Mouse (Mus musculus): ENCODE data around the gene Akap11. TPM values are rescaled to one million over a fixed set of nuclear protein-coding genes. Genes with fewer than 3 reads are reported as not detected.

The Akap11 gene
- total RNA-seq, 2 experiments from 2014 or later: 183 to 188 TPM

DNA sequence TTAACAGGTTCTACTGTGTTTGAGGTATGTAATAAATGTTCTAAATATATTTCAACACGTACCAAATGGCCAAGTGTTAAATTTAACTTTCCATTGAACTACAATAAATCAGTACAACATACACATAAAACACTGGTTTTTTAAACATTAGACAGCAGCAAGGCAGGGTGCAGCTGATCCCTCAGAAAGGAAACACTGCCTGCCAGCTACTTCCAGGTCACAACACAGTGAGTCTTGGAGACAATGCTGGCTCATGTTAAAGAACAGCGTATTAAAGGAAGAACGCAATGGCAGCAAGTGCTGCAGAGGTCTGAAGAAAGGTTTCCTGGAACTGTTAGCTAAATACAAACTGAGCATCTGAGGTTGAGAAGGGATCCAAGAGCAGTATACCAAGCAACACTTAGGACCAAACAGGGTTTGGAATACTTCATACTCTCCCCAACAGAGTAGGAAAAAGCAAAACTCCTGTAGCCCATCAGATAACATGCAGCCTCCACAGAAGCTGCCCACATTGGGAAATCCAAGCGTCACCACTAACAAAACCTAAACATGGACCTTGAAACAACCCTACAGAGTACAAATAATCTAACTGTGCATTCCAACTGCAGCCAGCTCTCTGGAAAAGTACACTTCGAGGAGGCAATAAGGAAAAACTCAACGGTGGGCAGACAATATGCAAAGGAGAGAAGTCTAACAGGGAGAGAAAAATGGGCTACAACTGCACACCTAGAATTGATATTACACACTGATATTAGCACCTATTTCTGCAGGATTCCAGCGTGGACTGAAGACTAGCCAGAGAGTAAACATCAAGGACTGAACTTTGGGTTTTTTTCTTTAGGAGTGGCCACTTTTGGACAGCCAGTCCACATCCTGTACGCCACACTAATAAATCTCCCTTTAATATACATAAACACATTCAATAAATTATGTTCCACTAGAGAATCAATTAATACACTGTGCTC, 7.9 kb downstream of the Akap11 start:
- DNase-seq (ENCODE audit: low spot score in 2 of 2): no peak

DNA sequence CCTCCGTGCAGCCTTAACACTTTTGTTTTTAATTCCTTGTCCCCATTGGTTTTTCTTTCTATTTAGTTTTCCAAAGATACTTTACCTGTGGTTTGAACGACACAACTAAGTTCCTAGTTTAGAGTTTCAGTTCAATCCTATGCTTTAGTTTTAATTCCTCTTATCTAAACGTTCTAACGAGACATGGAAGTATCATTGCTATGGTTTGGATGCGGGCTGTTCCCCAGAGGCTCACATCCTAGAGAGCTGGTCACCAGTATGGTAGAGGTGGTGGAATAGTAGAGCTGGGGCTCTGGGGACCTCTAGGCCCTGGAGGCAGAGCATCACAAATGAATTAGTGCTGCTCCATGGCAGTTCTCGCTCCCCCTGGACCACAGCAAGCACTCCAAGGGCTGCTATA, 9.7 kb downstream of the Akap11 start:
- no peak for DNase-seq (ENCODE audit: low spot score in 2 of 2)

DNA sequence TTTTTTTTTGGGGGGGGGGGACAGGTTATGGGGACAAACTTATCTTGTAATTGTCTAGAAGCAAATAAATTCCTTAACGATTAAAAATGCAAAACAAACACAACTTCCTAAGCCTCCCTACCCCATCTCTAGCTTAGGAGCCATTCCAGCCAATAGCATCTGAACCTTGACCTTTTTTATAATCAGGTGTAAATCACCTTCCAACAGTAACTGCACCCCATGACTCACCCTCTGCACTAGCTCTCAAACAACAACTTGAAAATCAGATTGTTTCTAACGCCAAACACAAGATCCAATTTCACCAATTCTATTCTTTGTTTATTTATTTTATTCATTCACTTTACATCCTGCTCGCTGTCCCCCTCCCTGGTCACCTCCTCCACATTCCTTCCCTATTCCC, 10.1 kb downstream of the Akap11 start:
- DNase-seq (ENCODE audit: low spot score in 2 of 2): no peak

DNA sequence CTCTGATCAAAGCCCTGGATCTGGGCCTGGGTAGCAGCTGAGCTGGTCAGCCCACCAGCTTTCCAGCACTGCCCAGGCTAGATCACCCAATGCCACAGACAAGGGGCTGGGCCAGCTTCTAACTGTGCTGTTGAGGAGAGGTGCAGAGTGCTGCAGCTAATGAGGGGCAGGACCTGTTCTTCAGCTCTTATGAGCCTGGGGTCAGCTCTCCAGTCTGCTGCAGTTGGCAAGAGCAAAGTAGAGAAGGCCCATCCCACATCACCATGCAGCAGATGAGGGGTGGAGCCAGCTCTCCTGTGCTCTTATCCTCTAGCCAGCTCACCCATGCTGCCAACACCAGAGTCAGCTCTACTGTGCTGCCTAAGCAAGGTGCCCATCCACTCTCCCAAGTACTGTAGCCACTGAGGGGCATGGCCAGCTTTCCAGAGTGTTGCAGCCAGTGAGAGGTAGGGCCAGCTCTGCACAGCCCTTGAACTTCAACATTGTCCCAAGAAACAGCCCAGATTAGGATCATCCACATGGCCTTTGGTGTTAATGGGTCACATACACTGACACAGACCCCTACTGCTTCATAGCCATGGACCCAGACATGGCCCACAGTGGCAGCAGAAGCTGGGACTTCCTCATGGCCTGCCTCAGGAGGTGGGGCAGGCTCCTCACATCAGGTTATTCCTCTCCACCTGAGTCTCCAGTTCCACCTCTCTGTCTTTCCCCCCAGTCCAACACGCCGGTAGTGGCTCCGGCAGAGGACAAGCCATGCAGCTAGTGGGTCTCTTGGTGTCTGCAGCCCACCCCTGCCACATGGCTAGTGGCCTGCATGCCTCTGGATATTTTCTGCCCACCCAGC, 10.8 kb downstream of the Akap11 start:
- no peak for DNase-seq (ENCODE audit: low spot score in 2 of 2)

DNA sequence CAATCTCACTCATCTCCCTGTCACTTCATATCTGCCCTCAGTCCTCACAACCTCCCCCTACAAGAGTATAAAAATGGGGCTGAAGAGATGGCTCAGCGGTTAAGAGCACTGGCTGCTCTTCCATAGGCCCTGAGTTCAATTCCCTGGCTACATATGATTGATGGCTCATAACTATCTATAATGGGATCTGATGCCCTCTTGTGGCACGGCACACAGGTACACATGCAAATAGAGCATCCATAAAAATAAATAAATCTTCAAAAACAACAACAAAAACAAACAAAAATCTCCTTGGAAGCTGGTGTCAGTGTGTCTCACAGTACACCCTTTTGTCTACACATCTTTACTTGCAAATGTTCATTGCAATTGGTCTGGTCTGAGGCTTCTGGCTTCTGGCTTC, 11.5 kb downstream of the Akap11 start:
- DNase-seq (ENCODE audit: low spot score in 2 of 2): no peak

DNA sequence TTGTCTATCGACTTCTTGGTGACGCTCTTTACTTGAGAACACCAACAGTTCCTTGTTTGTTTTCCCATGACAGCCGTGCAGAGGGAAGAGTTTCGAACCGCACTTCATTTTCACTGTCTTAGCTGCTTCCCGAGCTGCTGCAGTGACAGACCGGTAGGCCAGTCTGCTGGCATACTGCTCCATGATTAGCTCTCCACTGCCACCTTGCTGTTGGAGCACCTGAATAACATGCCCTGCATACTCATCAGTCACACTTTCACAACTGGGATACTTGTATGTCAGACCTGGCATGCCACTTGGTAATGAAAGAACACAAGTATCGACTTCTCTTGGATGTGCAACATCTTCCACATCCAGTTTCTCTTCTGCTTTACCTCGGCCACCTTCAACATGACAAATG, 25.9 kb downstream of the Akap11 start:
- DNase-seq (ENCODE audit: low spot score in 2 of 2): no peak

DNA sequence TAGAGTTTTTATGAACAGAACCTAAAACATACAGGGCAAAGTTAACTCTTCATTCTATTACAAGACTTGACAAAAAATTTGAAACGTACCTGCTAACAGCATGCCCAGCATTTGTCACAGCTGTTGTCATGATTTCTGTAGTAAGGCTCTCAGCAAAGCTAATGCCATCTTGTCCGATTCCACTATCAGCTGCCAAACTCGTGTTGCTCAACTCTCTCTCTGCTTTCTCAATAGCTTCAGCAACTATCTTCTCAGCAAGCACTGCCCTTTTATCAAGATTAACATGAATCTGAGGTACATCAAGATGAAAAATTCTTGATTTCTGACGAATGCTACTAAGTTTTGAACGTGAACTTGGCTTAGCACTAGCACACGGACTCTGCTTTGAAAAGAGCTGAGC, 26.8 kb downstream of the Akap11 start:
- no peak for DNase-seq (ENCODE audit: low spot score in 2 of 2)

DNA sequence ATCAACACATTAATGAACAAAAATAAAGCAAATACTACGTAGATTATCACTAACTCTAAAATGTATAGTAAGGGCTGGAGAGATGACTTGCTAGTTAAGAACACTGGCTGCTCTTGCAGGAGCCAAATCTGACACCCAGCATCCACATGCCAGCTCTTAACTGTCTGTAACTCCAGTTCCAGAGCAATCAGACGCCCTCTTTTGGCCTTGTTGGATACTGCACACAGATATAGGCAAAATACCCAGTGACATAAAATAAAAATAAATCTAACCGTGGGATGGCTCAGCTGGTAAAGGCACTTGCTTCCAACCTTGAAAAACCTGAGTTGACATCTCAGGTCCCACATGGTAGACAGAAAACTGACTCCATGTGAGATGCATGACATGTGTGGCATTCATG, 36.0 kb downstream of the Akap11 start:
- DNase-seq (ENCODE audit: low spot score in 2 of 2): no peak

DNA sequence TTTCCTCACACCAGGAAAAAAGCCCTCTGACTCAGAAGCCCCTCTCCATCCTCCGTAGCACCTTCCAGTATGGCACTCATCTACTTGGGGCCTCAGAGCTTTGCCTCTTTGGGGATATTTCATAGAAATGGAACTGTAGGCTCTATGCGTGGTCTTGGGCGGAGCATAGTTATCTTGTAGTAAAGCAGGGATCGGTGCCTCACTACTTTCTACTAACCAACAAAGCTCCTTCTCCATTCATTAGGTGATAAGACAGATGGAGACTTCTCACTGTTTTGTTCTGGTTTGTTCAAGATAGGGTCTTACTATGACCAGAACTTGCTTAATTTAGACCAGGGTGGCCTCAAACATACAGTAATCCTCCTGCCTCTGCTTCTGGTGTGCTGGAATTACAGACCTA, 39.9 kb downstream of the Akap11 start:
- no peak for DNase-seq (ENCODE audit: low spot score in 2 of 2)

DNA sequence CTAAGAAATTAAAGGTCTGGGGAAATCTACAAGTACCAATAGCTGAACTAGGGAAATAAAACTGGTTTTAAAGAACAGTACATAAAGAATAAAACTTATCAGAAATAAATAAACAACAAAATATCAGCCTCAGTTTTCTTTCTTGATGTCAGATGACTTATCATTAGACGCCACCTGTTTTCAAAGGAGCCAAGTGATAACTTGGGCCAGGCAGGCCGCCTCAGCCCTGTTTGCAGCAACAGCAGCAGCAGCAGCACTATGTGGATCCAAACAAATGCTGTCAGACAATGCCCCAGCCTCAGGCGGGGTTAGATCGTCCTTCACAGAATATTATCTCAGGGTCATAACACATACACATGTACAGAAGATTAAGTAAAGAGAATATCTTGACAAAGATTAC, 41.4 kb downstream of the Akap11 start:
- DNase-seq (ENCODE audit: low spot score in 2 of 2): no peak

DNA sequence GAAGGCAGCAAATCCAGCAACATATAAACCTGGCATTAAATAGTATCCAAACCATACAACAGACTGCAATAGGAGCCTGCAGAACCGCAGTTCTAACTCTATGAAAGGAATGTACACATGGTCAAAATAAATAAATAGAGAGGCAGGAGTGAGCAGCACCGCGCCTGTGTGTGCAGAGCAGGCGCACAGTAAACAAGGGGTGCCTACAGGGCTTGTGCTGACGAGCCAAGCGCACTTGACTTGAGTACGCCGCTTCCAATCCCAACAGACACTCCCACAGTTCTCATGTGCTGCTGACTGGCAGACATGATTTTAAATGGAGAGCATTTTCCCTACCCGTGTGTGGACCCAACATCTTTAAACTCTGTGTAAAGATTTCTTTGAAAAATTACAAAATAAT, 44.0 kb downstream of the Akap11 start:
- DNase-seq (ENCODE audit: low spot score in 2 of 2): no peak

DNA sequence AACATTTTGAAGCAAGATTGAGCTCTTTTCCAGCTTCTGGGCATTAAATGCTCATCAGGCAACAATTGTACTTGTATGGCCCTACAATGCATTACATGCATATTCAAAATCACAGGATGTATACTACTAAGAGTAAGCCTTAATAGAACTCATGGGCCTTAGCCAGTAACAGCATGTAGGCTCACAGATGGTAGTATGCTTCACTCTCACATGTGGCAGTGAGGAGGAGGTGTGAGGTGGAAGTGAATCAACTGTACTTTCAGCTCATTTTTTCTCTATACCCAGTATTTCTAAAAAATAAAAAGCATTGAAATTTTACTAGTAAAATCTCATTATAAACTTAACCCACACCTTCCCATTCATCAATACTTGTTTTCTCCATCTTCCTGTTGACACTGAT, 45.2 kb downstream of the Akap11 start:
- peak; percentile 68 to 88 for DNase-seq (ENCODE audit: low spot score in 2 of 2)

DNA sequence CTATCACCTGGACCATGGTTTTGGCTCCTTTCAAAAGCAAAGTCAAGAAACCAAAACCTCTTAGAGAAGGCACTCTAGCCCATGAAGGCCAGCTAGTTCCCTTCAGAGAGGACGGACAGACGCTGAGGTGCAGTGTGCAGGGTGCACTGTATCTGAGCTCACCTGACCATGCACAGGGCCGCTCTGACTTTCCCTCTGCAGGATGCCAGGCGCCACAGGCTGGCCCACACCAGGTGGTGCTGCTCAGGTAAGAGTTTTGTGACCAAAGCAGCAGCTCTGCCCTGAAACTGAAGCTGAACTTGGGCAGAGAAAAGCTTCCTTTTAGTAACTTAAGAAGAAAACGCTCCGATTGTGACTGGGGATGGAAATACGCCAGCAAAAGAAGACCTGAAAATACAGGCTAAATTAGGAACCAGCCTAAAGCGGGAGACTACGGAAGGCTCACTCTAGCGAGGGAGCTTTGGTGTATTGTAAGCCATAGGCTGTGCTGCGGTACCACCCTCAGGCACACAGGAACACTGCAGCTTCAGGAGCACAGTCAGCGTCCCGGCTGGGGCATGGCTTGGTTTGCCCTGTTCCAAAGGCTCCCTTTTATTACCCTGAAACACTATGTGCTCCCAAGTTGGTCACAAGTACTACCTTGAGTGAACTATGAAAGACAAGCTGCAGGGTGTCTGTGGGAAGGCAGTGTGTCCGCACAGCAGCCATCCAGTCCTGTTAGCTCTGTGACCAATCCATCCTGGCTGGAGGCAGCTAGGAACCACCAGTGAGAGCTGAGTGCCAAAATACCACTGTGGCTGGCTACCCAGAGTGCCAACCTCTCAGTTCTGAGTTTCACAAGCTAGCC, 54.0 kb downstream of the Akap11 start:
- peak; percentile 39 to 79 for DNase-seq (ENCODE audit: low spot score in 2 of 2)

DNA sequence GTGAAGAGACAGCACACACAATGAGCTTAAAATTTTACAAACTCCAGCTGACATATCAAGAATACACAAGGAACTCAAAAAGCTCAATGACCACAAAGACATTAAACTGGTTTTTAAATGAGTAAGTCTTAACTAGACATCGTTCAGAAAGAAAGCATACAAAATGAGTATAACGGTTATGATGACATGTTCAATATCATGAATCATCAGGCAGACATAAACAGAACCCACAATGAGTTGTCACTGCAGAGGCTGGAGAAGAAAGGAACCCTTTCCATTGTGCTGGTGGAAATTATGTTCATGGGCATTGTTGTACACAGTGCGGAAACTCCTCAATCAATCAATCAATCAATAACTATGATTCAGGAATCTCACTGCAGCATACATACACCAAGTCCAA, 62.5 kb downstream of the Akap11 start:
- DNase-seq (ENCODE audit: low spot score in 2 of 2): no peak

DNA sequence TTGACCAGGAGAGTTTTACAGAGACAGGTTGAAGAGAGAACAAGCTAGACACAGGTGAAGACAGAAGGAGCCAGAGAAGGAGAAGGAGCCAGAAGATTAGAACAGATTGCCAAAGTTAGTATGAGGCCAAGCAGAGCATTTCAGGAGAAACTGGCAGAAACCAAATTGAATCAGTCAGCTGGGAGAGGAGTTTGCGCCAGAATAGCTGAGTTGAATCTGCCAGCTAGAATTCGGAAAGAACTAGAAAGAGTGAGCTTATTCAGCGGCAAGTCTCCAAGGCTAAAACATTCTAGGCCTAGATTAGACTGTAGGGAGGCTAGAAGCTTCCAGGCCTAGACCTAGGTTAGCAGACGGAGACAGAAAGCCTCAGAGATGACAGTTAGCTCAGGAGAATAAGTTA, 65.9 kb downstream of the Akap11 start:
- DNase-seq (ENCODE audit: low spot score in 2 of 2): peak in 1 of 2 experiments; percentile 42

DNA sequence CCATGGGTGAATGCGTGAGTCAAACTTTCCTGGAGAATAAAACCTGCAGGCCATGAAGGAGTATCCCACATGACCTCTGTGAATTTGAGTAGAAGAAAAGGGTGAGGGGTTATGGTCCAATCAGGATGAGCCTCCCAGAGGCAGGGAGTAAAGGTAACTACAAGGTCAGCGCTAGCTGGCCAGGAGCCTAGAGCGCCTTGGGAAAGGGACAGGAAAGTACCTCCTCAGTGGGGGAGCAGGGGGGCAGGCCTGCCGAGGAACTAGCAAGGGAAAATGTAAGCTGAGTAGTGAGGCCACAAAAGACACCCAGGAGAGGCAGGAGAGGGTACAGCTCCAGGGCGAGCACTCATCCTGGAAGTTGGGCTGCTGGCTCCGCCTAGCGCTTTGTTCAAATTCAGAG, 67.6 kb downstream of the Akap11 start:
- DNase-seq (ENCODE audit: low spot score in 2 of 2): no peak

DNA sequence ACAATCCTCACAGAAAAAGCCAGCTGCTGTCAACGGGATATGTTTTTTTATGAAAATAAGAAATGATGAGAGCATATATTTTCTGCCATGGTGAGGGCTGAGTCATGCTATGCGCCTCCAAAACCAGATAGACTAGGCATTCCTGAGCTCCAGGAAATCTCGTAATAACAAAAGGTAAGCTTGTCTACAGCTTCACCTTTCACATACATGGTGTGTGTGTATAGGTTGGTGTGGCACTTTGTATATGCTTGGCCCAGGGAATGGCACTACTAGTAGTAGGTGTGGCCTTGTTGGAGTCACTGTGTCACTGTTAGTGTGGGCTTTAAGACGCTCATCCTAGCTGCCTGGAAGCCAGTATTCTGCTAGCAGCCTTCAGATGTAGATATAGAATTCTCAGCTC, 68.6 kb downstream of the Akap11 start:
- DNase-seq (ENCODE audit: low spot score in 2 of 2): no peak

DNA sequence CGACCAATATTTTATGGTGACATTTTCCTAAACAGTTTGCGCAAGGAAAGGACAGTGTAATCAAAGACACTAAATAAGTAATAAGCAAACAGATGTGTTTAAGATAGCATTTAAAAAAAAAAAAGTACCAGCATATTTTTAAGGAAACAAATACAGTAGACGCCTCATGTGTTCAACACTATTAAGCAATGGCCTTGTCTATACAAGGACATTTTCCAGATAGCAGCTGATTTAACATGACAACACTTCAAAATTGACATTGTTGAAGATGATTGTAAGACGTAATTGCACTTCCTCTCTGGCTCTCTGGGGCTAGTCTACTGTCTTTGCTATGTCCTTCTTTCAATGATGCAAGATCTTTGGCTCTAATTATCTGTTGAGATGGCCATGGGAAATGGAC, 72.3 kb downstream of the Akap11 start:
- no peak for DNase-seq (ENCODE audit: low spot score in 2 of 2)

DNA sequence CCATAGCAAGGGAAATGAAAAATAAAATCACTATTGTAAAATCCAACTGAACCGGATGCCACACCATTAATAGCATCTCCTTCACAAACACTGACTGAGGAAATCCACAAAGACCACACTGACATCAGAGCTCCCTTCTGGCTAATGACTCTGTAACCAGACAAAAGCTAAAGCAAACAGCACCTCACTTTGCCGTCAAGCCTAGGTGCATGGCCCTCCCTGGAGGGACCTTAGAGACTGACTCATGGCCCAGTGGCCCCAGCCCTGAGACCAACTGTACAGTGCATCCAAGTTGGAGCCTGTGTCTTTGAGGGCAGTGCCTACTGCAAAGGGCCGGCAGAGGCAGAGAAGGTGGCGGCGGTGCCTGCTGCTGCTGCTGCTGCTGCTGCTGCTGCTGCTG, 77.5 kb downstream of the Akap11 start:
- no peak for DNase-seq (ENCODE audit: low spot score in 2 of 2)

DNA sequence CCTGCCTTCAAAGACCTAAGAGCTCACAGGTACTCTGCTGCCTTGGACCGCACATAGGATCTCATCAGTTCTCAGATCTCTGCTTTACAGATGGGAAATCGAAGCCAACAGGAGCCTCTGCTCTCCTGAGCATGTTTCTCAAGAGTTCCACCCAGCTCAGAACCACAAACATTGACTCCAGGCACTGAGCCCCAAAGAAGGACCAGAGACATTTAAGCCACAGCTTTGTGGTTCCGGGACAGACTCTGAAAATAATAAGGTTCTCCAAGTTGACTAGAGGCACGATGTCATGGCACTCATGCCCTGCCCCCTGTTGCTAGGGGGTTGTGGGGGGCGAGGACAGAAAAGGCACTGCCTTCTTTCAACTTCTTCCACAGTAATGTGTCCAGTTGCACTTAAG, 77.9 kb downstream of the Akap11 start:
- no peak for DNase-seq (ENCODE audit: low spot score in 2 of 2)

DNA sequence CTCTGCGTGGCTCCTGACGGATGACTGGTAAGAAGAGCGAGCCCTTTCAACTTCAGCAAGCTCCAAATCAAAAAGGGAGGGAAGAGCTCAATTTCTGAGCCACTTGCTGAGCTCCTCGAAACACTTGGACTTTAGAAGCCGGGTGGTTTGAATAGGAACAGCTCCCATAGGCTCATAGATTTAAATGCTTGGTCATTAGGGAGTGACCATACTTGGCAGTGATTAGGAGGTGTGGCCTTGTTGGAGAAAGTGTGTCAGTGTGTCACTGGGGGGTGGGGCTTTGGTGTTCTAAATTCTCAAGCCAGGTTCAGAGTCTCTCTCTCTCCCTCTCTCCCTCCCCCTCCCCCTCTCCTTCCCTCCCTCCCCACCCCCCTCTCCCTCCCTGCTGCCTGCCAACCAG, 81.6 kb downstream of the Akap11 start:
- DNase-seq (ENCODE audit: low spot score in 2 of 2): no peak

Measured in layer of hippocampus, adult 18-20 months (tissue).